Mouse (Mus musculus): ENCODE measurements around the gene Bcat1.

- no peak for TF ChIP-seq POLR2A (IDR thresholded peaks at IDR 0.05; ENCODE audit: control insufficient read depth, extremely low read depth, insufficient read depth, low read length, poor library complexity)
- no peak for TF ChIP-seq CTCF (IDR thresholded peaks at IDR 0.05; ENCODE audit: borderline replicate concordance, control insufficient read depth, extremely low read depth, insufficient read depth, low read length, poor library complexity)
Observed at GRCm38 (mm10) chr6:144964205-144964604, 111.8 kb downstream of the Bcat1 start.
